Mouse (Mus musculus): ENCODE data around the gene Far2.

GRCm38 (mm10) chr6:148142421-148142820 is 95.4 kb downstream of the Far2 start:
- TF ChIP-seq CTCF (IDR thresholded peaks at IDR 0.05; ENCODE audit: borderline replicate concordance, insufficient read depth, low read length) (no peak), POLR2A (IDR thresholded peaks at IDR 0.05; ENCODE audit: low read depth, low read length) (no peak)
